Comparison of ENCODE assay signal across 13 mouse cellular contexts in genomic region chr6:71658290-71658689, GRCm38 (mm10). TPM values are rescaled to one million over a fixed set of nuclear protein-coding genes. Genes with fewer than 3 reads are reported as not detected.
DNase-seq lines count a peak whose midpoint lies in the region; ATAC-seq and TF ChIP-seq lines count a peak whose summit lies in the region.
"Had no signal": no experiment of that assay in that cellular context is flagged by ENCODE, and none has a peak within 500 bp of the region (broad histone marks: within the 10 kb centered on the region; RNA-seq: fewer than 3 reads in every experiment).

No protein-coding gene starts in this region.

- peak; percentile 12; the same call in 1 of the 2 replicates for ATAC-seq in liver, embryonic 15.5 days (ENCODE audit: insufficient read depth)
- no peak for ATAC-seq in hindbrain, embryonic 14.5 days (ENCODE audit: low FRiP score)

- TF ChIP-seq CTCF in heart, adult 2 months (IDR thresholded peaks at IDR 0.05), result no peak
- no peak for TF ChIP-seq CTCF in cerebellum, adult 2 months (IDR thresholded peaks at IDR 0.05; ENCODE audit: borderline replicate concordance, insufficient read depth, low read depth, low read length)

- peak; percentile 5 to 38 for DNase-seq in heart, adult 9 months (ENCODE audit: low spot score in 2 of 2)
- DNase-seq in heart, adult 2 months, result no peak
- DNase-seq in c-Kit-positive CD71-positive TER-119-negative erythroid progenitor cells, embryonic 14.5 days (ENCODE audit: low read depth), result peak; percentile 50
- peak; percentile 73 for DNase-seq in lung, postnatal 36 days
- DNase-seq in cerebellum, adult 2 months, result no peak
- DNase-seq in urinary bladder, postnatal 4 days (ENCODE audit: low spot score in 2 of 2), result no peak
- no peak for DNase-seq in hindbrain, embryonic 14.5 days (ENCODE audit: low spot score)
- DNase-seq: retina, postnatal 1 day had no signal

- no peak overlapping the region for H3K9ac ChIP-seq in heart, adult 2 months (ENCODE audit: low read depth, low read length)
- no peak overlapping the region for H3K9ac ChIP-seq in liver, embryonic 15.5 days
- no peak overlapping the region for H3K9ac ChIP-seq in hindbrain, embryonic 14.5 days
- H3K9ac ChIP-seq: kidney, embryonic 15.5 days had no signal

- H3K36me3 ChIP-seq in heart, adult 2 months (ENCODE audit: control insufficient read depth, insufficient read depth, low read length), result peaks cover 4% of the 10 kb centered on the region
- H3K36me3 ChIP-seq in liver, embryonic 15.5 days (replicated peaks), result no peaks in the 10 kb centered on the region
- H3K36me3 ChIP-seq in hindbrain, embryonic 14.5 days (replicated peaks; ENCODE audit: control insufficient read depth, insufficient read depth), result no peaks in the 10 kb centered on the region
- H3K36me3 ChIP-seq: kidney, embryonic 15.5 days had no signal

- TF ChIP-seq EP300 in heart, adult 2 months (IDR thresholded peaks at IDR 0.05; ENCODE audit: insufficient read depth, low read depth, low read length), result no peak

- no peak for TF ChIP-seq POLR2A in heart, adult 2 months (IDR thresholded peaks at IDR 0.05; ENCODE audit: insufficient read depth, low read depth, low read length)
- TF ChIP-seq POLR2A in cerebellum, adult 2 months (IDR thresholded peaks at IDR 0.05; ENCODE audit: borderline replicate concordance, insufficient read depth, low read length), result no peak

- H3K4me2 ChIP-seq in liver, embryonic 15.5 days, result no peak overlapping the region
- H3K4me2 ChIP-seq in hindbrain, embryonic 14.5 days (replicated peaks), result no peak overlapping the region
- H3K4me2 ChIP-seq: kidney, embryonic 15.5 days; midbrain, embryonic 11.5 days had no signal

- 29% methylated on average over 2 of the region's 2 CpGs for WGBS in heart, adult 2 months
- 24% methylated on average over 2 of the region's 2 CpGs for WGBS in liver, embryonic 15.5 days (ENCODE audit: insufficient replicate concordance)
- 53% methylated on average over 2 of the region's 2 CpGs for WGBS in cerebellum, adult 2 months
- WGBS in hindbrain, embryonic 14.5 days, result 85% methylated on average over 2 of the region's 2 CpGs

- peaks cover 3% of the 10 kb centered on the region for H3K4me1 ChIP-seq in heart, adult 2 months (ENCODE audit: control insufficient read depth, insufficient read depth, low read length)
- peaks cover 47% of the 10 kb centered on the region for H3K4me1 ChIP-seq in liver, embryonic 15.5 days (replicated peaks)
- no peaks in the 10 kb centered on the region for H3K4me1 ChIP-seq in cerebellum, adult 2 months (ENCODE audit: control insufficient read depth, insufficient read depth, low read length)
- no peaks in the 10 kb centered on the region for H3K4me1 ChIP-seq in hindbrain, embryonic 14.5 days (replicated peaks; ENCODE audit: control insufficient read depth, insufficient read depth, low read length)
- H3K4me1 ChIP-seq: kidney, embryonic 15.5 days had no signal

- H3K4me3 ChIP-seq in heart, adult 2 months, result no peak overlapping the region
- no peak overlapping the region for H3K4me3 ChIP-seq in liver, embryonic 15.5 days (replicated peaks)
- H3K4me3 ChIP-seq in cerebellum, adult 2 months (replicated peaks; ENCODE audit: insufficient read depth, low read depth, low read length), result no peak overlapping the region
- no peak overlapping the region for H3K4me3 ChIP-seq in hindbrain, embryonic 14.5 days (replicated peaks; ENCODE audit: low read length)
- H3K4me3 ChIP-seq: erythroblast, embryonic 14.5 days; kidney, embryonic 15.5 days had no signal

- H3K79me2 ChIP-seq in heart, adult 2 months (replicated peaks; ENCODE audit: control insufficient read depth, insufficient read depth, low read length), result no peaks in the 10 kb centered on the region

- H3K27ac ChIP-seq in heart, adult 2 months, result no peak overlapping the region
- H3K27ac ChIP-seq in liver, embryonic 15.5 days (replicated peaks), result no peak overlapping the region
- H3K27ac ChIP-seq in cerebellum, adult 2 months (ENCODE audit: insufficient read depth, low read length), result no peak overlapping the region
- no peak overlapping the region for H3K27ac ChIP-seq in hindbrain, embryonic 14.5 days
- H3K27ac ChIP-seq: kidney, embryonic 15.5 days had no signal

- H3K27me3 ChIP-seq in heart, adult 2 months (ENCODE audit: control insufficient read depth, insufficient read depth, low read length), result no peaks in the 10 kb centered on the region
- no peaks in the 10 kb centered on the region for H3K27me3 ChIP-seq in liver, embryonic 15.5 days
- H3K27me3 ChIP-seq in cerebellum, adult 2 months (ENCODE audit: control insufficient read depth, insufficient read depth, low read length), result no peaks in the 10 kb centered on the region
- no peaks in the 10 kb centered on the region for H3K27me3 ChIP-seq in hindbrain, embryonic 14.5 days (ENCODE audit: control insufficient read depth, insufficient read depth, low read length)
- H3K27me3 ChIP-seq: kidney, embryonic 15.5 days had no signal

- intact Hi-C loops in heart, adult 2 months (cut with DNase I), result no loop called here

- no peaks in the 10 kb centered on the region for H3K9me3 ChIP-seq in liver, embryonic 15.5 days (replicated peaks)
- H3K9me3 ChIP-seq in hindbrain, embryonic 14.5 days (ENCODE audit: control insufficient read depth, low read length), result no peaks in the 10 kb centered on the region
- H3K9me3 ChIP-seq: kidney, embryonic 15.5 days had no signal

RNA-seq across cellular contexts. Expression of gene Kdm3a, which starts 25.5 kb away (rescaled TPM):
- total RNA-seq in heart, adult 2 months (2021), result 10 to 100 TPM; 17.7 to 18.2 TPM
- polyA plus RNA-seq in heart, adult 2 months (2012; rRNA removed), result 8.2 and 17.8 TPM in 2 replicates
- polyA plus RNA-seq in liver, embryonic 15.5 days (2015; fragmentation: Nextera tagmentation; extraction: Ambion mirVana), result 14.7 and 15.1 TPM in 2 replicates
- polyA plus RNA-seq in cerebellum, adult 2 months (2012; rRNA removed), result 26.9 and 28.1 TPM in 2 replicates
- polyA plus RNA-seq in hindbrain, embryonic 14.5 days (2014; fragmentation: Nextera tagmentation; extraction: Ambion mirVana), result 30.1 and 32.1 TPM in 2 replicates

RNA-seq across cellular contexts. Expression of gene Reep1, which starts 49.1 kb away (rescaled TPM):
- 10 to 100 TPM; 16.7 to 18.4 TPM for total RNA-seq in heart, adult 2 months (2021)
- 12.1 and 25.0 TPM in 2 replicates for polyA plus RNA-seq in heart, adult 2 months (2012; rRNA removed)
- 3.2 and 3.3 TPM in 2 replicates for polyA plus RNA-seq in liver, embryonic 15.5 days (2015; fragmentation: Nextera tagmentation; extraction: Ambion mirVana)
- polyA plus RNA-seq in cerebellum, adult 2 months (2012; rRNA removed), result 74.0 and 82.1 TPM in 2 replicates
- 326 and 374 TPM in 2 replicates for polyA plus RNA-seq in hindbrain, embryonic 14.5 days (2014; fragmentation: Nextera tagmentation; extraction: Ambion mirVana)
- total RNA-seq: hematopoietic stem cell, adult 5-6 weeks had no signal
- polyA plus RNA-seq: erythroblast, embryonic 14.5 days had no signal

Comparison
In these comparisons a context has a peak if more than half of its experiments do, and no peak if none do; other contexts are left out.
1. DNase-seq: peak in heart, adult 9 months (2 of 2), c-Kit-positive CD71-positive TER-119-negative erythroid progenitor cells, embryonic 14.5 days (single experiment) and lung, postnatal 36 days (single experiment); none in heart, adult 2 months (0 of 2), cerebellum, adult 2 months (0 of 2), urinary bladder, postnatal 4 days (0 of 2) and hindbrain, embryonic 14.5 days (single experiment).